In the genomic region with DNA sequence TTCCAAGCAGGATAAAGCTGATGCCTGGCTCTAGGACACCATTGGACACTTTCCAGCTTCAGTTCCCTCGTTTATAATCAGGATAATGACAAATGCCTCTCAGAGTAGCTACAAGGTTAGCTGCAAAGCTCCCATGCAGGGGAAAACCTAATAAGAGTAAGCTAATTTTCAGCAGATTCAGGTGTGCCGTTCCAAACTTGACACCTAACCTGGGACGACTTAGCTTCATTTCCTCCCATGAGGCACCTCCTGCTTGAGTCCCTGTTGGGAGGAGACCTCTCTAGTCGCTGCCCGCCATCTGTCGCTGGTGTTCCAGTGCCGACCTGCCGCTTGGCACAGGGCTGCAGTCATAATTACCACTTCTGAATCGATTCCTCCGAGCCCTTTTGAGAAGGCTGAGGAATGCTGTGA, we compare ENCODE assay signal across 16 mouse cellular contexts.
DNase-seq lines count a peak whose midpoint lies in the region; ATAC-seq lines count a peak whose summit lies in the region.
"Had no signal": no experiment of that assay in that cellular context is flagged by ENCODE, and none has a peak within 500 bp of the region (broad histone marks: within the 10 kb centered on the region; RNA-seq: fewer than 3 reads in every experiment).

No protein-coding gene starts in this region.

- H3K27ac ChIP-seq in neural tube, embryonic 13.5 days (replicated peaks) = peak overlapping the region; percentile 79
- peak overlapping the region; percentile 58 for H3K27ac ChIP-seq in hindbrain, embryonic 15.5 days (replicated peaks)
- no peak overlapping the region for H3K27ac ChIP-seq in liver, embryonic 11.5 days (ENCODE audit: low read depth, low read length)
- no peak overlapping the region for H3K27ac ChIP-seq in intestine, embryonic 15.5 days
- H3K27ac ChIP-seq: limb, embryonic 13.5 days had no signal

- H3K4me1 ChIP-seq in neural tube, embryonic 13.5 days (replicated peaks) = peaks cover 68% of the 10 kb centered on the region
- H3K4me1 ChIP-seq in hindbrain, embryonic 15.5 days (replicated peaks) = peaks cover 50% of the 10 kb centered on the region
- no peaks in the 10 kb centered on the region for H3K4me1 ChIP-seq in liver, embryonic 11.5 days (replicated peaks; ENCODE audit: control insufficient read depth, insufficient read depth, low read length)
- no peaks in the 10 kb centered on the region for H3K4me1 ChIP-seq in intestine, embryonic 15.5 days (replicated peaks)

- no peaks in the 10 kb centered on the region for H3K27me3 ChIP-seq in neural tube, embryonic 13.5 days
- no peaks in the 10 kb centered on the region for H3K27me3 ChIP-seq in hindbrain, embryonic 15.5 days
- peaks cover 2% of the 10 kb centered on the region; the same call in 1 of the 2 replicates for H3K27me3 ChIP-seq in liver, embryonic 11.5 days (replicated peaks; ENCODE audit: control insufficient read depth, insufficient read depth, low read length)
- no peaks in the 10 kb centered on the region for H3K27me3 ChIP-seq in intestine, embryonic 15.5 days (replicated peaks)

- no peak overlapping the region for H3K4me3 ChIP-seq in neural tube, embryonic 13.5 days
- H3K4me3 ChIP-seq in hindbrain, embryonic 15.5 days = no peak overlapping the region
- no peak overlapping the region for H3K4me3 ChIP-seq in liver, embryonic 11.5 days (ENCODE audit: low read depth, low read length)
- no peak overlapping the region for H3K4me3 ChIP-seq in intestine, embryonic 15.5 days (replicated peaks)
- H3K4me3 ChIP-seq: limb, embryonic 13.5 days had no signal

- H3K36me3 ChIP-seq in neural tube, embryonic 13.5 days = no peaks in the 10 kb centered on the region
- H3K36me3 ChIP-seq in hindbrain, embryonic 15.5 days = no peaks in the 10 kb centered on the region
- no peaks in the 10 kb centered on the region for H3K36me3 ChIP-seq in liver, embryonic 11.5 days (ENCODE audit: control insufficient read depth, insufficient read depth, low read length)
- no peaks in the 10 kb centered on the region for H3K36me3 ChIP-seq in intestine, embryonic 15.5 days
- H3K36me3 ChIP-seq: limb, embryonic 13.5 days had no signal

- no peak overlapping the region for H3K4me2 ChIP-seq in neural tube, embryonic 13.5 days
- H3K4me2 ChIP-seq in hindbrain, embryonic 15.5 days = no peak overlapping the region
- H3K4me2 ChIP-seq in liver, embryonic 11.5 days = no peak overlapping the region
- H3K4me2 ChIP-seq in intestine, embryonic 15.5 days (replicated peaks) = no peak overlapping the region
- H3K4me2 ChIP-seq: limb, embryonic 13.5 days had no signal

- no peak overlapping the region for H3K9ac ChIP-seq in neural tube, embryonic 13.5 days
- H3K9ac ChIP-seq in hindbrain, embryonic 15.5 days = no peak overlapping the region
- no peak overlapping the region for H3K9ac ChIP-seq in liver, embryonic 11.5 days (ENCODE audit: low read depth, low read length)
- no peak overlapping the region for H3K9ac ChIP-seq in intestine, embryonic 15.5 days
- H3K9ac ChIP-seq: limb, embryonic 13.5 days; liver, postnatal 0 days had no signal

- WGBS in neural tube, embryonic 13.5 days = 27% methylated on average over 10 of the region's 10 CpGs
- 20% methylated on average over 10 of the region's 10 CpGs for whole genome bisulfite sequencing in hindbrain, embryonic 15.5 days
- 38% methylated on average over 10 of the region's 10 CpGs for WGBS in liver, embryonic 11.5 days
- WGBS in intestine, embryonic 15.5 days = 55% methylated on average over 10 of the region's 10 CpGs

- no peak for DNase-seq in neural tube, embryonic 10.5 days (ENCODE audit: extremely low spot score, low spot score)
- DNase-seq in cerebellum, adult 9-11 months = peak; percentile 81
- DNase-seq in B cell, adult 2 months = no peak
- DNase-seq in liver, embryonic 11.5 days (ENCODE audit: low spot score) = no peak
- DNase-seq: heart, postnatal 10 days; kidney, postnatal 25 days; liver, postnatal 0 days; lung, postnatal 36 days; right cerebral cortex, postnatal 25 days; thymus, postnatal 14 days had no signal

- ATAC-seq in neural tube, embryonic 13.5 days (ENCODE audit: low read depth) = 0 out of 2 replicates have a peak, but pooled peaks have one; percentile 20
- peak; percentile 54; the same call in 1 of the 2 replicates for ATAC-seq in hindbrain, embryonic 15.5 days (ENCODE audit: low FRiP score, low read depth)
- ATAC-seq in liver, embryonic 11.5 days (replicated peaks; ENCODE audit: low FRiP score) = no peak
- no peak for ATAC-seq in intestine, embryonic 15.5 days
- ATAC-seq: activated CD4-positive, CD25-positive, alpha-beta regulatory T cell, adult 4 months; intestine, postnatal 0 days; liver, postnatal 0 days had no signal

- H3K9me3 ChIP-seq in neural tube, embryonic 13.5 days = no peaks in the 10 kb centered on the region
- no peaks in the 10 kb centered on the region for H3K9me3 ChIP-seq in hindbrain, embryonic 15.5 days
- H3K9me3 ChIP-seq in liver, embryonic 11.5 days (ENCODE audit: control insufficient read depth, low read length) = no peaks in the 10 kb centered on the region
- no peaks in the 10 kb centered on the region for H3K9me3 ChIP-seq in intestine, embryonic 15.5 days
- H3K9me3 ChIP-seq: limb, embryonic 13.5 days had no signal

Comparison
In these comparisons a context has a peak if more than half of its experiments do, and no peak if none do; other contexts are left out.
1. ATAC-seq: peak in neural tube, embryonic 13.5 days (single experiment) and hindbrain, embryonic 15.5 days (single experiment); none in liver, embryonic 11.5 days (single experiment) and intestine, embryonic 15.5 days (single experiment).
2. H3K27ac ChIP-seq: peak in neural tube, embryonic 13.5 days (single experiment) and hindbrain, embryonic 15.5 days (single experiment); none in liver, embryonic 11.5 days (single experiment) and intestine, embryonic 15.5 days (single experiment).